Mouse (Mus musculus) MEL (cell line): ENCODE data around the gene Abhd12. TPM values are rescaled to one million over a fixed set of nuclear protein-coding genes. Genes with fewer than 3 reads are reported as not detected.

Experiments
- DNase-seq: peaks from one replicate; pipeline ENCODE4 v3.0.0; 2011; ENCODE audit warnings: low read depth, low spot score
- H3K27ac ChIP-seq: 2 replicates; pipeline ENCODE4 v1.5.1; 2012; ENCODE audit warnings: low read depth, mild to moderate bottlenecking, control low read depth, low read length, moderate library complexity; ENCODE audit not compliant: control insufficient read depth
- H3K27me3 ChIP-seq, 2 experiments: fragments of 150-350 bp in 1 of 2; sonication (generic) in 1 of 2; 2 replicates each; pipeline ENCODE4 v1.6.1; 2012; ENCODE audit warnings: low read length in 2 of 2, mild to moderate bottlenecking in 2 of 2, improper control_type of control experiment in 1 of 2, moderate library complexity in 1 of 2; ENCODE audit not compliant: insufficient read depth in 2 of 2, control insufficient read depth in 1 of 2
- H3K36me3 ChIP-seq, 2 experiments: 2 replicates each; pipeline ENCODE4 v1.6.1; 2012 to 2014; ENCODE audit warnings: low read length in 2 of 2, improper control_type of control experiment in 1 of 2, inconsistent platforms in 1 of 2, mild to moderate bottlenecking in 1 of 2; ENCODE audit not compliant: insufficient read depth in 2 of 2, control insufficient read depth in 1 of 2
- H3K4me1 ChIP-seq, 2 experiments: fragments of 150-350 bp in 1 of 2; sonication (generic) in 1 of 2; 2 replicates each; pipeline ENCODE4 v1.6.1; 2012; ENCODE audit warnings: low read length in 2 of 2, improper control_type of control experiment in 1 of 2, mild to moderate bottlenecking in 1 of 2; ENCODE audit not compliant: insufficient read depth in 2 of 2, control insufficient read depth in 1 of 2
- H3K4me3 ChIP-seq, 2 experiments: fragments of 150-350 bp in 1 of 2; sonication (generic) in 1 of 2; 2 replicates each; pipeline ENCODE4 v1.5.1; 2012; ENCODE audit warnings: low read depth in 2 of 2, low read length in 2 of 2, mild to moderate bottlenecking in 2 of 2, moderate library complexity in 2 of 2, control low read depth in 1 of 2, improper control_type of control experiment in 1 of 2; ENCODE audit not compliant: control insufficient read depth in 1 of 2, insufficient read depth in 1 of 2
- H3K79me2 ChIP-seq: 2 replicates; pipeline ENCODE4 v1.6.1; 2012; ENCODE audit warnings: mild to moderate bottlenecking, low read length, moderate library complexity; ENCODE audit not compliant: control insufficient read depth, poor library complexity, insufficient read depth
- H3K9ac ChIP-seq: 2 replicates; pipeline ENCODE4 v1.6.1; 2012; ENCODE audit warnings: low read depth, mild to moderate bottlenecking, control low read depth, low read length, moderate library complexity; ENCODE audit not compliant: control insufficient read depth, poor library complexity, severe bottlenecking
- H3K9me3 ChIP-seq: fragments of 150-350 bp; sonication (generic); replicated peaks from 2 replicates; pipeline ENCODE4 v1.6.1; 2012; ENCODE audit warnings: mild to moderate bottlenecking, low read length, improper control_type of control experiment, moderate library complexity; ENCODE audit not compliant: insufficient read depth
- BHLHE40 ChIP-seq: IDR thresholded peaks from 2 replicates; pipeline ENCODE4 v1.6.1; 2012; ENCODE audit warnings: low read depth, mild to moderate bottlenecking, inconsistent platforms, low read length, improper control_type of control experiment, borderline replicate concordance
- CHD1 ChIP-seq: IDR thresholded peaks from 2 replicates; pipeline ENCODE4 v1.6.1; 2012; ENCODE audit warnings: low read depth, mild to moderate bottlenecking, inconsistent platforms, low read length, improper control_type of control experiment
- E2F4 ChIP-seq: IDR thresholded peaks from 2 replicates; pipeline ENCODE4 v1.6.1; 2011; ENCODE audit warnings: low read depth, low read length, improper control_type of control experiment, borderline replicate concordance
- ELF1 ChIP-seq: IDR thresholded peaks from 2 replicates; pipeline ENCODE4 v1.6.1; 2014; ENCODE audit warnings: low read depth, mild to moderate bottlenecking, inconsistent platforms, low read length, improper control_type of control experiment, moderate library complexity
- ETS1 ChIP-seq: IDR thresholded peaks from 2 replicates; pipeline ENCODE4 v1.6.1; 2012; ENCODE audit warnings: low read depth, mild to moderate bottlenecking, inconsistent platforms, low read length, improper control_type of control experiment, moderate library complexity
- GABPA ChIP-seq: IDR thresholded peaks from 2 replicates; pipeline ENCODE4 v1.6.1; 2012; ENCODE audit warnings: low read depth, mild to moderate bottlenecking, inconsistent platforms, low read length, improper control_type of control experiment, moderate library complexity
- GATA1 ChIP-seq: IDR thresholded peaks from 2 replicates; pipeline ENCODE4 v1.6.1; 2011; ENCODE audit warnings: low read depth, low read length, improper control_type of control experiment
- MAFK ChIP-seq: IDR thresholded peaks from 2 replicates; pipeline ENCODE4 v1.6.1; 2011; ENCODE audit warnings: low read depth, mild to moderate bottlenecking, low read length, improper control_type of control experiment, borderline replicate concordance
- MAX ChIP-seq: IDR thresholded peaks from 2 replicates; pipeline ENCODE4 v1.6.1; 2011; ENCODE audit warnings: low read length, improper control_type of control experiment
- MEF2A ChIP-seq: IDR thresholded peaks from 2 replicates; pipeline ENCODE4 v1.6.1; 2014; ENCODE audit warnings: low read depth, mild to moderate bottlenecking, inconsistent platforms, low read length, improper control_type of control experiment; ENCODE audit not compliant: poor library complexity, insufficient replicate concordance, severe bottlenecking; ENCODE audit errors: extremely low read depth
- MXI1 ChIP-seq: IDR thresholded peaks from 2 replicates; pipeline ENCODE4 v1.6.1; 2011; ENCODE audit warnings: mild to moderate bottlenecking, low read depth, low read length, improper control_type of control experiment
- MYB ChIP-seq: IDR thresholded peaks from 2 replicates; pipeline ENCODE4 v1.6.1; 2011; ENCODE audit warnings: mild to moderate bottlenecking, low read depth, low read length, improper control_type of control experiment
- MYC ChIP-seq: IDR thresholded peaks from 2 replicates; pipeline ENCODE4 v1.6.1; 2011; ENCODE audit warnings: low read depth, mild to moderate bottlenecking, low read length, improper control_type of control experiment, moderate library complexity
- NRF1 ChIP-seq: IDR thresholded peaks from 2 replicates; pipeline ENCODE4 v1.6.1; 2014; ENCODE audit warnings: low read depth, mild to moderate bottlenecking, inconsistent platforms, low read length, improper control_type of control experiment, moderate library complexity; ENCODE audit not compliant: poor library complexity, insufficient read depth, severe bottlenecking
- POLR2AphosphoS5 ChIP-seq: IDR thresholded peaks from 2 replicates; pipeline ENCODE4 v1.6.1; 2012; ENCODE audit warnings: low read depth, borderline replicate concordance, mild to moderate bottlenecking, inconsistent platforms, low read length, moderate library complexity, mixed read lengths
- RAD21 ChIP-seq: IDR thresholded peaks from 2 replicates; pipeline ENCODE4 v1.6.1; 2011; ENCODE audit warnings: mild to moderate bottlenecking, low read depth, low read length, improper control_type of control experiment
- SMC3 ChIP-seq: IDR thresholded peaks from 2 replicates; pipeline ENCODE4 v1.6.1; 2011; ENCODE audit warnings: low read depth, low read length, improper control_type of control experiment
- TAL1 ChIP-seq: IDR thresholded peaks from 2 replicates; pipeline ENCODE4 v1.6.1; 2012; ENCODE audit warnings: mild to moderate bottlenecking, inconsistent platforms, low read length, moderate library complexity, mixed read lengths
- TCF12 ChIP-seq: IDR thresholded peaks from 2 replicates; pipeline ENCODE4 v1.6.1; 2014; ENCODE audit warnings: low read depth, mild to moderate bottlenecking, inconsistent platforms, low read length, improper control_type of control experiment, moderate library complexity
- USF2 ChIP-seq, 2 experiments: IDR thresholded peaks; 2 replicates each; pipeline ENCODE4 v1.6.1; 2011 to 2012; ENCODE audit warnings: improper control_type of control experiment in 2 of 2, low read length in 2 of 2, borderline replicate concordance in 1 of 2, inconsistent platforms in 1 of 2, low read depth in 1 of 2, mild to moderate bottlenecking in 1 of 2; ENCODE audit not compliant: insufficient read depth in 1 of 2
- ZKSCAN1 ChIP-seq: IDR thresholded peaks from 2 replicates; pipeline ENCODE4 v1.6.1; 2012; ENCODE audit warnings: low read depth, mild to moderate bottlenecking, inconsistent platforms, low read length, improper control_type of control experiment, moderate library complexity
- polyA plus RNA-seq, 2 experiments: library from polyadenylated mRNA; stranded (reverse) in 1 of 2; unstranded in 1 of 2; fragments of >175 nt in 1 of 2; fragments of >200 nt in 1 of 2; gene quantifications; 2 replicates each; pipeline versions ENCODE4 v1.2.1 to v1.2.4; 2012; ENCODE audit warnings: low replicate concordance in 2 of 2, low read depth in 1 of 2; ENCODE audit not compliant: insufficient read length in 2 of 2, insufficient read depth in 1 of 2, missing spikeins in 1 of 2
- total RNA-seq: library from RNA; depleted of rRNA; stranded (reverse); fragments of 300-350 nt; gene quantifications from 2 replicates; pipeline ENCODE4 v1.2.3, GENCODE M21; 2012

Abhd12 gene
- total and polyA plus RNA-seq, 3 experiments: 23.7 to 29.4 TPM; not detected in 1

- Histone ChIP-seq H3K27me3 (no peaks in the 10 kb centered on the region), H3K9ac (no peak overlapping the region), H3K4me1 (no peaks in the 10 kb centered on the region), H3K36me3 (no peaks in the 10 kb centered on the region), H3K79me2 (no peaks in the 10 kb centered on the region), H3K27ac (no peak overlapping the region), H3K4me3 (no peak overlapping the region), H3K9me3 (no peaks in the 10 kb centered on the region)
- DNase-seq: no peak
- TF ChIP-seq NRF1: no peak
- TF ChIP-seq ETS1: no peak
- TF ChIP-seq MAFK: no peak
- no peak for TF ChIP-seq CHD1
- no peak for TF ChIP-seq GATA1
- TF ChIP-seq MXI1: no peak
- TF ChIP-seq RAD21: no peak
Observed at GRCm38 (mm10) chr2:150832029-150832428, 72.5 kb downstream of the Abhd12 start.

DNA sequence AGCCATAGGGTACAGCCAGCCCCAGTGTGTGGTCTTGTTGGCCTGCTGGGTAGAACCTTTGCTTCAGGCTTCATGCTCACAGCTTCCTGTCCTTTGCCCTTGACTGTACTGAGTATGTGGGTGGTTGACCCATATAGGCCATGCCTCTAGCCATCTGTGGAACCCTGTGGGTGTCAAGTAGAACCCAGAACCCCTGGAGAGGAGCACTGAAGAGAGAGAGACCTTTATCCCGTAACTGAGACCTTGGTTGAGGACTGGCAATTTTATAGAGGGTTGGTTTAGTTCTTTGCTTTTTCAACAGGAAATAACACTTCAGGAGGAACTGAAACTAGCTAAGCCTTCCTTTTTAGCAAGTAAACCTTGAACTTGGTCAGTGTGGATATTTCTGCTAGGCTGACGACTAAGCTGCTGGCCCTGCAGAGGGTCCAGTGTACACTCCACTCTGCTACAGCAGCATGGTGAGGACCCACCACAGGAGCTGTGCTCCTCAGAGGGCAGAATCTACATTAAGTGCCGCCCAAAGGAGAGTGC, 73.6 kb downstream of the Abhd12 start:
- Histone ChIP-seq H3K27me3 (no peaks in the 10 kb centered on the region), H3K27ac (no peak overlapping the region)
- TF ChIP-seq SMC3 (no peak), BHLHE40 (no peak), GATA1 (no peak)
- TF ChIP-seq, all 39 proteins: peak for 0
- Histone ChIP-seq H3K36me3 (no peaks in the 10 kb centered on the region), H3K9ac (no peak overlapping the region), H3K79me2 (no peaks in the 10 kb centered on the region), H3K4me1 (no peaks in the 10 kb centered on the region), H3K4me3 (no peak overlapping the region), H3K9me3 (no peaks in the 10 kb centered on the region)
- DNase-seq: no peak

DNA sequence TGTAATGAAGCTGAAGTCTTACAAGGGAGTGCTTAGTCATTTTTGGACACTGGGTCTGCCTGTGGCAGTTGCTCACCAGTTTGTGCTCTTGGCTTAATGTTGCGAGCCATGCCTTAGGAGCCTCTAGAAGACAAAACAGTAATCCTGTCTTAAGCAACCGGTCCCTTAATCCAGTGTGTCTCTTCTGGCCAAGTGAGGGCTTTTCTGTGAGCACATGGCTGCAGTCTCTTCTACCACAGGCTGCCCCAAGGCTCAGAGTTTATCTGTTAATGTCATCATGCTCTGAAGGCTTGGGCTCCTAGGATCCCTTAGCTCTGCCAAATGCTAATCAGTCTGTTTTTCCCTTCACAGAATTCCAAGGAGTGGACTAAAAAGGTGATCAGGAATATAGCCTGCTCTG, 74.5 kb downstream of the Abhd12 start:
- no peak for DNase-seq
- Histone ChIP-seq H3K27ac (no peak overlapping the region), H3K4me3 (no peak overlapping the region), H3K9me3 (no peaks in the 10 kb centered on the region), H3K9ac (no peak overlapping the region), H3K36me3 (no peaks in the 10 kb centered on the region), H3K79me2 (no peaks in the 10 kb centered on the region), H3K4me1 (no peaks in the 10 kb centered on the region), H3K27me3 (no peaks in the 10 kb centered on the region)
- TF ChIP-seq MAFK (no peak), MEF2A (no peak), GABPA (no peak), TCF12 (no peak), TAL1 (no peak), POLR2AphosphoS5 (no peak), ZKSCAN1 (no peak), MYB (no peak), E2F4 (no peak), USF2 (IDR thresholded peaks at IDR 0.05; ENCODE audit: borderline replicate concordance in 1 of 2, insufficient read depth in 1 of 2, low read depth in 1 of 2, low read length in 2 of 2) (no peak), NRF1 (no peak), MAX (no peak), ELF1 (no peak), MYC (no peak), SMC3 (no peak)
